Mouse (Mus musculus): Measurements from ENCODE around the gene Olfr1371.

The Olfr1371 gene

DNA sequence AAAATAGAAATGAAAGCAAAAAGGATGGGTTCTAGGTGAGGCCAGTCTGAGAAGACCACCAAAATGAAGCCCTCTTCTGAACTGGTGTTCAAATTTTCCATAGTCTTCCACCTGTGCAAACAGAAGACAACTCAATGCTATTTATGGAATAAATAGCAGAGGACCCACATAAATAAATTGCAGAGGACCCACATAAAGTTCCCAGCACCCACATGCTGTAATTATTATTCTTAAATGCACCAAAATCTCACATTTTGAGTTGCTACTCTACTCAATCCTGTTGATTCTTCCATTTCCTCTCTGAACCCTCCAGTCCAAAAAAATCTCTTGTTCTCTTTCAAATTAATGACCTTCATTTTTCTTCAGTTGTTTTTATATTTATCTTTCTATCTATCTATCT is at the start of gene Olfr1371:
Gene Olfr1371, minus strand, starts transcription at position 101 of the 400 bp plus-strand sequence.
- no peak for DNase-seq (ENCODE audit: low read depth, low spot score)

- no peak for DNase-seq (ENCODE audit: low read depth, low spot score)
Measured at GRCm38 (mm10) chr11:52262338-52262737, 48.6 kb upstream of the Olfr1371 start.

- DNase-seq (ENCODE audit: low read depth, low spot score): peak; percentile 49
Measured at GRCm38 (mm10) chr11:52261937-52262336, 48.1 kb upstream of the Olfr1371 start.

GRCm38 (mm10) chr11:52260878-52261277 is 47.1 kb upstream of the Olfr1371 start:
- DNase-seq (ENCODE audit: low read depth, low spot score): peak; percentile 51

DNA sequence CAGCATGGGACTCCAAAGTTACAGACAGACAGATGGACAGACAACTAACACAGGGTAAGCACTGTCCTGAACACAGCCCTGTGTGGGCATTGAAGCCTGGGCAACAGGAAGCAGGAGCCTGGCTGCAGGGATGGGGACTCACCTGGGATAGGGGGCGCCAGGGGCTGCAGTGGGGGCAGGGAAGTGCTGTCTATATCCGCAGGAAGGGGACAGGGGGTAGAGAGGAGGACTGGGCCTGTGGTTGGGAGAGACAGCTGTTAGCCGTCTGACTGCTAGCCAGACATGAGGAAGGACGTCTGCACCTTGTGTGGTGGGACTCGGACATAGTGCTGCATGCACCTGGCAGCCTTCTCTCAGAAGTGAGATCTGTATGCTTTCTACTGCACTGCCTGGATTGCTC is 44.9 kb upstream of the Olfr1371 start:
- DNase-seq (ENCODE audit: low read depth, low spot score): no peak

GRCm38 (mm10) chr11:52257376-52257775 is 43.6 kb upstream of the Olfr1371 start:
- no peak for DNase-seq (ENCODE audit: low read depth, low spot score)

DNA sequence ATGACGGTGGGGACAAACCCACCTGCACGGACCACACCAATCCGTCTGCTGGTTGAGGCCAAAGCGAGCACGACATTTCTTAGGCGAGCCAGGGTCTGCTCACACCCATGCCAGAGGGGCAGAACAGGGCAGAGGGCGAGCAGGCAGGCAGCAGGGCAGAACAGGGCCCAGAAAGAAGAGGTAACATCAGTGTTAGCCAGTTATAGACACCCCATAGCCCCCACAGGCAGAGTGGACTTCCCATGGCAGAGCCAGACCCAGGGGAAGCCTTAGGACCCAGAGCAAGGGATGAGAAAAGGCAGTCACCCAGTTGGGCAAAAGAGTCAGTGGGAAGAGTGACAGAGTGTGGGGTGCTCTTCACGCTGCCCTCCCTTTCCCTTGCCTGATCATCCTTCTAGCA is 41.3 kb upstream of the Olfr1371 start:
- no peak for DNase-seq (ENCODE audit: low read depth, low spot score)

- DNase-seq (ENCODE audit: low read depth, low spot score): peak; percentile 86
Measured at GRCm38 (mm10) chr11:52253674-52254375, 40.0 kb upstream of the Olfr1371 start.

GRCm38 (mm10) chr11:52252692-52253091 is 38.9 kb upstream of the Olfr1371 start:
- no peak for DNase-seq (ENCODE audit: low read depth, low spot score)

DNA sequence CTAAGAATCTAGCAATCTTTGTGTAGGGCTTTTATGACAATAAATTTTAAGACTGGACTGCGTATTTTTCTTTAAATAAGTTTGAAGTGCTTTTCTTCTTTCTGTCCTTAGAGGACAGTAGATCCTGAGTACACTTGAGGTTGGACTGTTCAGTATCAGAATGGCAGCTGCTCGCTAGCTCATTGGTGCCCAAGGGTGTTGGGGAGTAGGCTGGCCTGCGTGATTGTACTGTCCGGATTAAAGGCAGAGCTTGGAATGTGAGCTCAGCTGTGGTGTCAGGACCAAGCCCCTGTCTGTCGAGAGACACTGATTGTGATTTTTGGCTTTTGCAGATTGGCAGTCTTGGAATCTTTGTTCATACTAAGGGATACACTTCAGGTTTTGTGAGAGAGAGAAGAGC is 38.0 kb upstream of the Olfr1371 start:
- DNase-seq (ENCODE audit: low read depth, low spot score): no peak

DNA sequence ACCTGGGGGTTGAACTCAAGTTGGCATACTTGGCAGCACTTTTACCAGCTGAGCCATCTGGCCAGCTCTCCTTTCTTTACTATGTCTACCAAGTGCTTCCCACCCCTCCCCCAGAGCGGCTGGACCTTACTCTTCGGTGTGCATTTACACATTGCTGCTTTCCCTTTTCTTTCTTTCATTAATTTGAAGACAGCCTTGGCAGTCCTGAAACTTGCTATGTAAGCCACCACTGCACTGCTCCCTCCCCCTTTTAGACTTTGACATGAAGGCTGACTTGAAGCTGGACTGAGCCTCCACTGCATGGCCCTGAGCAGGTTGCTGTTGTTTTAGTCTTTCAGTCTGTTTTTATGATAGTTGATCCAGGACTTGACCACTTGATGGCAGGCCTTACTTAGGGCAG is 35.7 kb upstream of the Olfr1371 start:
- no peak for DNase-seq (ENCODE audit: low read depth, low spot score)

DNA sequence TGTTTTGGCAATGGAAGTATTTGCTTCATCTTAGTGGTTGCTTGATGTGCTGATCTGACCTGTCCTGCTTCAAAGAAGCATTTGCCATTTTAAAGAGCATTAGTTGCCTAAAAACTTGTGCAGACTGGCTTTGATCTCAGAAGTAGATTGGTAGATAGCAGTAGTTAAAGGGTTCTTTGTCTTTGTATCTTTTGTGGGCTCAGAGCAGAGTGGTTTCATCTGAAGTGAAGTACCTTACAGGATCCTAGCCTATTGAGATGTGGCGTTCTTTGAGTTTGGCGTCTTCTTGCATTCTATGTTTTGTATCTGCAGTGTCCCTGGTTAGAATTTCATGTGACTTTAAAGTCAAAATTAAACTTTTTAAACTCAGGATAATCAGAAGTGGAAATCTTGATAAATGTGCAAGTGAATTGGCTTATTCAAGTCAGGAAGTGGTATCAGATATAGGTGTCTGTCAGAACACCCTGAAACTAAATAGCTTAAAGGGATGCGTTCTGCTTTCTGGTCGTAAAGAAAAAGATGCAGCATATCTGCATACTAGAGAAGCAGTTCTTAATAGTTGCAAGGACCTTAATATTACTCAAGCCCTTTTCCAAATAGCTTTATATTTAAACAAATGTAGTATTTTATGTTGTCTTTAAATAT is 27.2 kb upstream of the Olfr1371 start:
- DNase-seq (ENCODE audit: low read depth, low spot score): no peak

DNA sequence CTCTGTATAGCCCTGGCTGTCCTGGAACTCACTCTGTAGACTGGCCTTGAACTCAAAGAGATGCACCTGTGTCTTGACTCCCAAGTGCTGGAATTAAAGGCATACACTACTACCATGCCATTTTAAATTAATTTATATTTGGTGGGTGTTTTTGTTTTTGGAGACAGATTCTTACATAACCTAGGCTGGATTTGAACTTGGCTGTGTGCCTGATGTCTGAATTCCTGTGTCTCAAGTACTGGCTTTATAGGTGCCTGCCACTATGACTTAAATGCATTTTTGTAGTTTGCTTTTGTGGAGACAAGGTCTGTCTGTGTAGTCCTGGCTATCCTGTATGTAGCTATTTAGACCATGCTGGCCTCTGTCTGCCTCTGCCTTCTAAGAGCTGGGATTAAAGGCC is 20.7 kb upstream of the Olfr1371 start:
- peak; percentile 33 for DNase-seq (ENCODE audit: low read depth, low spot score)

DNA sequence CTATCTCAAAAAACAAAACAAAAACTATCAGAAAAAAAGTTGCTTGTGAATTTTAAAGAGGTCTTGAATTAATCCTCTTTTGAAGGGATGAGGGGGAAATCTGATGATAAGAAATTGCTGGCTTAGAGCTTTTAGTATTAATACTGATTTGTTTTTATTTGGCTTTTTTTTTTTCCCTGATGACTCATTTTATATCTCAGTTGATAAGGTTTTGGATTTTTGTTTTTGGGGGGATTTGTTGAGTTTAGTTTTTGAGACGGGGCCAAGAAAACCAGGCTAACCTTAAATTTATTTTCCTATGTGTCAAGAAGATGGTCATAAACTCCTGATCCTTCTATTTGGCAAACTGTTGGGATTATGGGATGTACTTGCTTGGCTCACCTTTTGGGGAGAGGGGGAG is 20.1 kb upstream of the Olfr1371 start:
- DNase-seq (ENCODE audit: low read depth, low spot score): no peak

- no peak for DNase-seq (ENCODE audit: low read depth, low spot score)
Measured at GRCm38 (mm10) chr11:52233043-52233653, 19.4 kb upstream of the Olfr1371 start.

DNA sequence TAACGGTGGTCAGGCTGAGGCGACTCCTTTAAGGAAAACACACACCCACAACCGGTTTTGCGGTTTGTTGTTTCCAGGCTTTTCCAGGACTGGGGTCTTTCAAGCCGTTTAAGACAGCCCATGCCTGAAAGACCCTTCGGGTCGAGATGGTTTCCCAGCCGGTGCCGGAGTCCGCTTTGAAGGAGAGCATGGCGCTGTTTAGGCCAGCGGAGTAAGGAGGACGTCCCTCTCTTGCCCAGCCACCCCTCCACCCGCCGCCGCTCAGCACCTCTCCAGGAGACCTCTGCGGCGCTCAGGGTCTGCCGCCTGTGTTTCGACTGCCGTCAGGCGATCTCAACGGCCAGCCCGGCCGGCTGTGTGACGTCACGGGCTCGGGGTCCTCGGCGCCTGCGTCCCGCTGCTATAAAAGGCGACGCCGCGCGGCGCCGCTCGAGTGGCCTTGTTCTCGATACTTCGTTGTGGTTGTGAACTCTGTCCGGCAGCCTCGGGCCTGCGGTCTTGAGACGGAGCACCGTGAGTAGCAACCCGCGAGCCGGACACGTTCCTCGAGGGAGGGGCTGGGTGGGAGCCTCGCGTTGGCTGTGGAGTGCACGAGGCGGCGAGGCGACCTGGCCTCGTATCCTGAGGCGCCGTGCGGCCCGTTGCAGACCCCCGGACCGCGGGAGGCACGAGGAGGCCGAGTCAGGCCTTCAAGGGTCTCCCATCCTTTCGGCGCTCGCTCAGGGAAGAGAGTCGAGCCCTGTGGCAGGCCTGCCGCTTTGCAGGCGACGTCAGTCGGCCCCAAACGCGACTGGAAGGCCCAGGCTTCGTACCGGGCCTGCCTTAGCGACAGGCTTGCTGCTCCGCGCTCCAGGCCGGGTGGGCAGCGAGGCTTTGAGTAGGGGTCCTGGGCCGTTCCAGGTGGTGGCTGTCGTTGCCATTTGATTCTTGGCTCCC is 18.1 kb upstream of the Olfr1371 start, which contains the start of gene Skp1a:
Gene Skp1a, plus strand, starts transcription at position 390 of the 936 bp plus-strand sequence.
- DNase-seq (ENCODE audit: low read depth, low spot score): peak; percentile 93

DNA sequence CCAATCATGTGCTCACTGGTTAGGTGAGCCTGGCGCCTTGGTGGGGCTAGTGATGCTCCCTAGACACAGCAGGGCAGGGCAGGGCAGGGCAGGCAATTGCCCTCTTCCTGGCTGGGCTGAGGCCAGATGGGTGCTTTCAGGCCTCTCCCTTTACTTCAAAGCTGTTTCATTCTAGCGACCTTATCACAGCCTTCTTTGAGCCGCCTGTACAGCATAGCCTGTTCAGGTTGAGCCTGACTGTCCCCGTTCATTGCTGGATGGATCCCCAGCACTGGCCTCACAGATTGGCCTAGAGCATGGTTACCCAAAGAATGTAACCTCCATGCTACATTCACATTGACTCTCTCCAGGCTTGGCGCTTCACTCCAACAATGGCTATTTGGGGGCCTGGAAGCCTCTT is 16.9 kb upstream of the Olfr1371 start:
- DNase-seq (ENCODE audit: low read depth, low spot score): no peak

GRCm38 (mm10) chr11:52228722-52229448 is 15.1 kb upstream of the Olfr1371 start:
- no peak for DNase-seq (ENCODE audit: low read depth, low spot score)

GRCm38 (mm10) chr11:52227466-52228226 is 13.9 kb upstream of the Olfr1371 start:
- DNase-seq (ENCODE audit: low read depth, low spot score): no peak

GRCm38 (mm10) chr11:52227053-52227452 is 13.3 kb upstream of the Olfr1371 start:
- DNase-seq (ENCODE audit: low read depth, low spot score): peak; percentile 13

Measured in brain, adult 2 months (tissue).